Mouse (Mus musculus): ENCODE measurements around the gene Fam19a5.

Fam19a5 gene

GRCm38 (mm10) chr15:87596731-87597130 is 52.6 kb downstream of the Fam19a5 start:
- no peak for DNase-seq (ENCODE audit: low read depth)

- no peak for DNase-seq (ENCODE audit: low read depth)
Measured at GRCm38 (mm10) chr15:87597149-87597548, 53.0 kb downstream of the Fam19a5 start.

GRCm38 (mm10) chr15:87597766-87598165 is 53.7 kb downstream of the Fam19a5 start:
- DNase-seq (ENCODE audit: low read depth): no peak

GRCm38 (mm10) chr15:87598636-87599035 is 54.5 kb downstream of the Fam19a5 start:
- no peak for DNase-seq (ENCODE audit: low read depth)

- no peak for DNase-seq (ENCODE audit: low read depth)
Measured at GRCm38 (mm10) chr15:87603316-87603715, 59.2 kb downstream of the Fam19a5 start.

GRCm38 (mm10) chr15:87605504-87606280 is 61.6 kb downstream of the Fam19a5 start:
- no peak for DNase-seq (ENCODE audit: low read depth)

- no peak for DNase-seq (ENCODE audit: low read depth)
Measured at GRCm38 (mm10) chr15:87606702-87607101, 62.6 kb downstream of the Fam19a5 start.

- no peak for DNase-seq (ENCODE audit: low read depth)
Measured at GRCm38 (mm10) chr15:87609236-87609635, 65.1 kb downstream of the Fam19a5 start.

GRCm38 (mm10) chr15:87623966-87624609 is 80.0 kb downstream of the Fam19a5 start:
- peak; percentile 44 for DNase-seq (ENCODE audit: low read depth)

- DNase-seq (ENCODE audit: low read depth): no peak
Measured at GRCm38 (mm10) chr15:87624610-87625091, 80.6 kb downstream of the Fam19a5 start.

- peak; percentile 76 for DNase-seq (ENCODE audit: low read depth)
Measured at GRCm38 (mm10) chr15:87625236-87626023, 81.3 kb downstream of the Fam19a5 start.

GRCm38 (mm10) chr15:87635272-87635671 is 91.2 kb downstream of the Fam19a5 start:
- no peak for DNase-seq (ENCODE audit: low read depth)

- no peak for DNase-seq (ENCODE audit: low read depth)
Measured at GRCm38 (mm10) chr15:87636407-87636806, 92.3 kb downstream of the Fam19a5 start.

GRCm38 (mm10) chr15:87637234-87637633 is 93.1 kb downstream of the Fam19a5 start:
- DNase-seq (ENCODE audit: low read depth): no peak

GRCm38 (mm10) chr15:87638270-87638669 is 94.2 kb downstream of the Fam19a5 start:
- no peak for DNase-seq (ENCODE audit: low read depth)

- no peak for DNase-seq (ENCODE audit: low read depth)
Measured at GRCm38 (mm10) chr15:87646313-87647061, 102.4 kb downstream of the Fam19a5 start.

GRCm38 (mm10) chr15:87649651-87650050 is 105.6 kb downstream of the Fam19a5 start:
- DNase-seq (ENCODE audit: low read depth): no peak

GRCm38 (mm10) chr15:87654551-87654950 is 110.5 kb downstream of the Fam19a5 start:
- peak; percentile 80 for DNase-seq (ENCODE audit: low read depth)

- DNase-seq (ENCODE audit: low read depth): no peak
Measured at GRCm38 (mm10) chr15:87656496-87657155, 112.5 kb downstream of the Fam19a5 start.

- DNase-seq (ENCODE audit: low read depth): no peak
Measured at GRCm38 (mm10) chr15:87659729-87660128, 115.6 kb downstream of the Fam19a5 start.

GRCm38 (mm10) chr15:87661954-87662353 is 117.9 kb downstream of the Fam19a5 start:
- DNase-seq (ENCODE audit: low read depth): no peak
